Mouse (Mus musculus): Measurements from ENCODE around the gene Phldb2. TPM values are rescaled to one million over a fixed set of nuclear protein-coding genes. Genes with fewer than 3 reads are reported as not detected.

Phldb2 gene
- polyA plus RNA-seq, 1 experiment from 2014 or later = 49.3 TPM

GRCm38 (mm10) chr16:45761425-45761824 is 192.0 kb downstream of the Phldb2 start:
- H3K9me3 ChIP-seq (ENCODE audit: control insufficient read depth, low read length) = no peaks in the 10 kb centered on the region
- H3K36me3 ChIP-seq (ENCODE audit: control insufficient read depth, insufficient read depth, low read length) = 0 out of 2 replicates have a peak, but pooled peaks cover 5% of the 10 kb centered on the region
- H3K4me1 ChIP-seq (ENCODE audit: control insufficient read depth, insufficient read depth, low read length) = no peaks in the 10 kb centered on the region
- DNase-seq (ENCODE audit: low spot score) = no peak
- no peak overlapping the region for H3K4me2 ChIP-seq (ENCODE audit: low read depth, severe bottlenecking)
- WGBS = 87% methylated on average over 1 of the region's 1 CpGs
- H3K4me3 ChIP-seq (ENCODE audit: low read depth, low read length) = no peak overlapping the region
- ATAC-seq (ENCODE audit: insufficient number of reproducible peaks, low FRiP score, low TSS enrichment, low read depth) = no peak
- no peak overlapping the region for H3K27ac ChIP-seq (replicated peaks; ENCODE audit: low read depth, low read length)
- no peaks in the 10 kb centered on the region for H3K27me3 ChIP-seq (ENCODE audit: control insufficient read depth, insufficient read depth, low read length)
- no peak overlapping the region for H3K9ac ChIP-seq (ENCODE audit: low read length)

GRCm38 (mm10) chr16:45758726-45759269 is 194.6 kb downstream of the Phldb2 start:
- H3K27ac ChIP-seq (replicated peaks; ENCODE audit: low read depth, low read length) = no peak overlapping the region
- H3K36me3 ChIP-seq (ENCODE audit: control insufficient read depth, insufficient read depth, low read length) = 0 out of 2 replicates have a peak, but pooled peaks cover 5% of the 10 kb centered on the region
- H3K4me1 ChIP-seq (ENCODE audit: control insufficient read depth, insufficient read depth, low read length) = no peaks in the 10 kb centered on the region
- no peak overlapping the region for H3K4me2 ChIP-seq (ENCODE audit: low read depth, severe bottlenecking)
- H3K9ac ChIP-seq (ENCODE audit: low read length) = no peak overlapping the region
- no peaks in the 10 kb centered on the region for H3K27me3 ChIP-seq (ENCODE audit: control insufficient read depth, insufficient read depth, low read length)
- DNase-seq (ENCODE audit: low spot score) = no peak
- no peak overlapping the region for H3K4me3 ChIP-seq (ENCODE audit: low read depth, low read length)
- ATAC-seq (ENCODE audit: insufficient number of reproducible peaks, low FRiP score, low TSS enrichment, low read depth) = no peak
- no peaks in the 10 kb centered on the region for H3K9me3 ChIP-seq (ENCODE audit: control insufficient read depth, low read length)
- WGBS = 86% methylated on average over 9 of the region's 9 CpGs

GRCm38 (mm10) chr16:45757421-45758078 is 195.8 kb downstream of the Phldb2 start:
- no peak overlapping the region for H3K4me3 ChIP-seq (ENCODE audit: low read depth, low read length)
- ATAC-seq (ENCODE audit: insufficient number of reproducible peaks, low FRiP score, low TSS enrichment, low read depth) (no peak), DNase-seq (ENCODE audit: low spot score) (no peak)
- H3K27me3 ChIP-seq (ENCODE audit: control insufficient read depth, insufficient read depth, low read length) = no peaks in the 10 kb centered on the region
- H3K27ac ChIP-seq (replicated peaks; ENCODE audit: low read depth, low read length) = no peak overlapping the region
- H3K36me3 ChIP-seq (ENCODE audit: control insufficient read depth, insufficient read depth, low read length) = 0 out of 2 replicates have a peak, but pooled peaks cover 5% of the 10 kb centered on the region
- 89% methylated on average over 12 of the region's 12 CpGs for WGBS
- H3K4me2 ChIP-seq (ENCODE audit: low read depth, severe bottlenecking) = no peak overlapping the region
- no peak overlapping the region for H3K9ac ChIP-seq (ENCODE audit: low read length)
- no peaks in the 10 kb centered on the region for H3K4me1 ChIP-seq (ENCODE audit: control insufficient read depth, insufficient read depth, low read length)
- no peaks in the 10 kb centered on the region for H3K9me3 ChIP-seq (ENCODE audit: control insufficient read depth, low read length)

- Histone ChIP-seq H3K9me3 (ENCODE audit: control insufficient read depth, low read length) (no peaks in the 10 kb centered on the region), H3K27ac (replicated peaks; ENCODE audit: low read depth, low read length) (no peak overlapping the region), H3K27me3 (ENCODE audit: control insufficient read depth, insufficient read depth, low read length) (no peaks in the 10 kb centered on the region), H3K4me2 (ENCODE audit: low read depth, severe bottlenecking) (no peak overlapping the region), H3K4me3 (ENCODE audit: low read depth, low read length) (no peak overlapping the region), H3K9ac (ENCODE audit: low read length) (no peak overlapping the region), H3K36me3 (ENCODE audit: control insufficient read depth, insufficient read depth, low read length) (0 out of 2 replicates have a peak, but pooled peaks cover 3% of the 10 kb centered on the region), H3K4me1 (ENCODE audit: control insufficient read depth, insufficient read depth, low read length) (no peaks in the 10 kb centered on the region)
- 40% methylated on average over 9 of the region's 9 CpGs for WGBS
- DNase-seq (ENCODE audit: low spot score) = peak; percentile 36
- ATAC-seq (ENCODE audit: insufficient number of reproducible peaks, low FRiP score, low TSS enrichment, low read depth) = peak; percentile 67; the same call in 1 of the 2 replicates
Observed at GRCm38 (mm10) chr16:45756855-45757254, 196.5 kb downstream of the Phldb2 start.

GRCm38 (mm10) chr16:45743591-45744144 is 209.7 kb downstream of the Phldb2 start:
- Histone ChIP-seq H3K9ac (ENCODE audit: low read length) (no peak overlapping the region), H3K9me3 (ENCODE audit: control insufficient read depth, low read length) (no peaks in the 10 kb centered on the region), H3K4me2 (ENCODE audit: low read depth, severe bottlenecking) (no peak overlapping the region), H3K27ac (replicated peaks; ENCODE audit: low read depth, low read length) (no peak overlapping the region), H3K4me3 (ENCODE audit: low read depth, low read length) (no peak overlapping the region), H3K36me3 (ENCODE audit: control insufficient read depth, insufficient read depth, low read length) (no peaks in the 10 kb centered on the region), H3K4me1 (ENCODE audit: control insufficient read depth, insufficient read depth, low read length) (peaks cover 2% of the 10 kb centered on the region; the same call in 1 of the 2 replicates), H3K27me3 (ENCODE audit: control insufficient read depth, insufficient read depth, low read length) (no peaks in the 10 kb centered on the region)
- no peak for ATAC-seq (ENCODE audit: insufficient number of reproducible peaks, low FRiP score, low TSS enrichment, low read depth)
- 64% methylated on average over 4 of the region's 4 CpGs for WGBS
- no peak for DNase-seq (ENCODE audit: low spot score)

GRCm38 (mm10) chr16:45742615-45743476 is 210.6 kb downstream of the Phldb2 start, which contains the start of gene Abhd10:
Gene Abhd10, minus strand, starts transcription at chr16:45742955.
- WGBS = under 1% methylated on average over 51 of the region's 51 CpGs

GRCm38 (mm10) chr16:45737880-45738279 is 215.5 kb downstream of the Phldb2 start:
- DNase-seq (ENCODE audit: low spot score) (no peak), ATAC-seq (ENCODE audit: insufficient number of reproducible peaks, low FRiP score, low TSS enrichment, low read depth) (no peak)

More at GRCm38 (mm10) chr16:45742615-45743476, 210.6 kb downstream of the Phldb2 start, which contains the start of gene Abhd10:
- peak within 1 kb of the TSS; percentile 96 for H3K9ac ChIP-seq (ENCODE audit: low read length)
- no peaks in the 10 kb centered on the region for H3K9me3 ChIP-seq (ENCODE audit: control insufficient read depth, low read length)
- DNase-seq (ENCODE audit: low spot score) (peak; percentile 98), ATAC-seq (ENCODE audit: insufficient number of reproducible peaks, low FRiP score, low TSS enrichment, low read depth) (peak; percentile 98)
- no peaks in the 10 kb centered on the region for H3K27me3 ChIP-seq (ENCODE audit: control insufficient read depth, insufficient read depth, low read length)
- peak within 1 kb of the TSS; percentile 56 for H3K4me2 ChIP-seq (ENCODE audit: low read depth, severe bottlenecking)
- peaks cover 2% of the 10 kb centered on the region; the same call in 1 of the 2 replicates for H3K4me1 ChIP-seq (ENCODE audit: control insufficient read depth, insufficient read depth, low read length)
- no peaks in the 10 kb centered on the region for H3K36me3 ChIP-seq (ENCODE audit: control insufficient read depth, insufficient read depth, low read length)
- H3K27ac ChIP-seq (replicated peaks; ENCODE audit: low read depth, low read length) = peak within 1 kb of the TSS; percentile 87
- peak within 1 kb of the TSS; percentile 81 for H3K4me3 ChIP-seq (ENCODE audit: low read depth, low read length)

GRCm38 (mm10) chr16:45736724-45737123 is 216.7 kb downstream of the Phldb2 start:
- peaks cover 2% of the 10 kb centered on the region; the same call in 1 of the 2 replicates for H3K4me1 ChIP-seq (ENCODE audit: control insufficient read depth, insufficient read depth, low read length)
- no peaks in the 10 kb centered on the region for H3K27me3 ChIP-seq (ENCODE audit: control insufficient read depth, insufficient read depth, low read length)
- WGBS = 93% methylated on average over 3 of the region's 3 CpGs
- H3K9ac ChIP-seq (ENCODE audit: low read length) = no peak overlapping the region
- H3K36me3 ChIP-seq (ENCODE audit: control insufficient read depth, insufficient read depth, low read length) = peaks cover 14% of the 10 kb centered on the region; the same call in 1 of the 2 replicates
- ATAC-seq (ENCODE audit: insufficient number of reproducible peaks, low FRiP score, low TSS enrichment, low read depth) = no peak
- no peak overlapping the region for H3K4me2 ChIP-seq (ENCODE audit: low read depth, severe bottlenecking)
- no peak overlapping the region for H3K4me3 ChIP-seq (ENCODE audit: low read depth, low read length)
- DNase-seq (ENCODE audit: low spot score) = no peak
- H3K27ac ChIP-seq (replicated peaks; ENCODE audit: low read depth, low read length) = no peak overlapping the region
- no peaks in the 10 kb centered on the region for H3K9me3 ChIP-seq (ENCODE audit: control insufficient read depth, low read length)

More at GRCm38 (mm10) chr16:45737880-45738279, 215.5 kb downstream of the Phldb2 start:
- Histone ChIP-seq H3K36me3 (ENCODE audit: control insufficient read depth, insufficient read depth, low read length) (peaks cover 14% of the 10 kb centered on the region; the same call in 1 of the 2 replicates), H3K4me1 (ENCODE audit: control insufficient read depth, insufficient read depth, low read length) (peaks cover 2% of the 10 kb centered on the region; the same call in 1 of the 2 replicates), H3K4me2 (ENCODE audit: low read depth, severe bottlenecking) (no peak overlapping the region), H3K27me3 (ENCODE audit: control insufficient read depth, insufficient read depth, low read length) (no peaks in the 10 kb centered on the region), H3K4me3 (ENCODE audit: low read depth, low read length) (no peak overlapping the region), H3K9me3 (ENCODE audit: control insufficient read depth, low read length) (no peaks in the 10 kb centered on the region), H3K9ac (ENCODE audit: low read length) (no peak overlapping the region), H3K27ac (replicated peaks; ENCODE audit: low read depth, low read length) (no peak overlapping the region)
- WGBS = 91% methylated on average over 8 of the region's 8 CpGs

All from limb, embryonic 11.5 days (tissue).